Mouse (Mus musculus) cerebellum, adult 9-10 months (tissue): ENCODE measurements around the gene Bri3bp.
A peak's percentile ranks its signal among the peaks of the same experiment; 100 is the strongest.

Experiments used
- DNase-seq: peaks from one replicate; pipeline ENCODE4 v3.0.0; 2022

Bri3bp gene

DNA sequence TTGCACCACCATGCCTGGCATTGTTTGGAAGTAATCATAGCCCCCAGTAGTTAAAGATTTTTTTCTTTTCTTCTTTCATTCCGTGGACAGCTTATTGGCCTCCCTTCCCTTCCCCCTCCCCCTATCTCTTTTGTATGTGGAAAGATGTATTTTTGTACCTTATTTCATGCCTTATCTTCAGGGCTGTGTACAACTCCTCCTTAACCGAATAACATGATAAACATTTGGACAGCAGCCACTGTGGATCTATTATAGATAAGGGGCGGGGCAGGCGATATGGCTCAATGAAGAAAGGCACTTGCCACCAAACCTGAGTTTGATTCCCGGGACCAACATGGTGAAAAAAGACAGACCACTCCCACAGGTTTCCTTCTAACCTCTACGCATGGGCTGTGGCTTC lies 16.2 kb downstream of the Bri3bp start:
- DNase-seq = no peak

GRCm38 (mm10) chr5:125460574-125460973 lies 19.2 kb downstream of the Bri3bp start:
- DNase-seq = no peak

DNA sequence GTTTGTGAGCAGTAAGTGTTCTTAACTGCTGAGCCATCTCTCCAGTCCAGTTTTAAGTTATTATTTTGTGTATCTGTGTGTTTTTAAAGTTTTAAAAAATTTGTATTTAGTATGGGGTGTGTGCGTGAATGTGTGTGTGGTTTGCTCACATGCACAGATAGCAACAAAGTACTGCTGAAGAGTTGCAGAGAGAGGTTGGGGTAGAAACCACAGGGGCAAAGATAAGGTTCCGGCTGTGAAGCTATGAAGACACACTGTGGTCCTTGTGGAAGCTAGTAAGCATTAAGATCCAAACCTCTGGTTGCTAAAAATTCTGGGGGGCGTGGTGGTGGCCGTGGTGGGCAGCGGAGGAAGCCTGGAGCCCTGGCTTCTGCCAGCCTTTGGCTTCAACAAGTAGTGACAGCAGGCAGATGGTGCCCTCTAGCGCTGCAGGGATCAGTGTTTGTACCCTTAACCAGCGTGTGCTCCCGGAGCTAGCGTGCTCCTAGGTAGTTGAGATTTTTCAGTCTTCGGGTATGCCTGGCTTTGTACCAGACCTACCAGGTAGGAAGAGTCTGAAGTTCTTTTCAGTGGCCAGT lies 20.6 kb downstream of the Bri3bp start:
- no peak for DNase-seq

- DNase-seq = no peak
These were observed 23.8 kb downstream of the Bri3bp start for GRCm38 (mm10) chr5:125465192-125465591.

DNA sequence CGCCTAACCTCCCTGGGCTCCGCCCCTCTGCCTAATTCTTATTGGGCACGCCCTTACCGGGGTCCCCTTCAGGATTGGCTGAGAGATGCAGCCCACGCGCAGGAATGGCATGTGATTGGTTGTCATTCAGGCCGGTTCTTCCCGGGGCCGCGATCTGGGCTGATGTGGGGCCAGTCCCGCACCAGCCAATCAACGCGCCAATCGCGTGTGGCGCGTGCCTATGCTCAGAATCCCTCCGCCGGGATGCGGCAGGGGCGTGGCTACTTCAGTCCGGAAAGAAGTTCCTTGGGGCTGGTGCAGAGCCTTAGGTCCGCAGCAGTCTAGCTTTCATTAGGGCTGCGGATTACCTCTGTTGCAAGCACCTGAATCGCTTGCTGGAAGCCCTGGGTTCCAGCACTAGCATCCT lies 24.3 kb downstream of the Bri3bp start:
- DNase-seq = peak; percentile 97

DNA sequence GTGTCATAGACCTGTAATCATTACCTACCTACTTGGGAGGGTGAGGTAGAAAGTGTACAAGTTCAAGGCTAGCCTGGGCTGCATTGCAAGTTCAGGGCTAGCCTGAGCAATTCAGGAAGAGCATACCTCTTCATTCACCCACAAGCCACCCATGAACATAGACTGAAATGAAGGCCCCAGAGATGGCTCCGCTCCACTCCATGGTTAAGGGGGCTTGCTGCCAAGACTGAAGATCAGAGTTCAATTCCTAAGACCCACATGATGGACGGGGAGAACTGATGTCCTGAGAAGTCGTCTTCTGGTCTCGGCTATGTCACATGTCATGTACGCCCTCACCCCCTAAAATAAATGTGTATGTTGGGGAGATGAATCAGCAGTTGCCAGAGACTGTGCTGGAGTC lies 25.1 kb downstream of the Bri3bp start:
- DNase-seq = no peak

DNA sequence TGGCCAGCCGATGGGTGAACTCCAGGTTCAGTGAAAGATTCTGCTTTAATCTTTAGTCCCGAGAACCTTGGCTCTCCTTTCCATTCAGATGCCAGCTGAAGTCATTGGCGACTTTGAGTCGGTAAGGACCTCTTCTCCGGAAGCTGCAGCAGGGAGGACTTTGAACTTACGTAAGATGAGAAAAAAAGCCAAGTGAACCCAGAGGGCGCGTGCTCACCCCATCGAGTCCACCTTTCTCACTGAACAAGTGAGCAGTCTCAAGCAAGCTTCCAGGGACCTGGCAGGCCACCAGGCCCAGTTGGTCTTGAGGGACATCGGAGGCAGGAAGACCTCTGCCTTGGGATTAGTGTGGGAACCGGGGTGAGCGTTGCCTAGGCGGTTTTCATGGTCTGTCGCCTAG lies 25.9 kb downstream of the Bri3bp start:
- DNase-seq = no peak

DNA sequence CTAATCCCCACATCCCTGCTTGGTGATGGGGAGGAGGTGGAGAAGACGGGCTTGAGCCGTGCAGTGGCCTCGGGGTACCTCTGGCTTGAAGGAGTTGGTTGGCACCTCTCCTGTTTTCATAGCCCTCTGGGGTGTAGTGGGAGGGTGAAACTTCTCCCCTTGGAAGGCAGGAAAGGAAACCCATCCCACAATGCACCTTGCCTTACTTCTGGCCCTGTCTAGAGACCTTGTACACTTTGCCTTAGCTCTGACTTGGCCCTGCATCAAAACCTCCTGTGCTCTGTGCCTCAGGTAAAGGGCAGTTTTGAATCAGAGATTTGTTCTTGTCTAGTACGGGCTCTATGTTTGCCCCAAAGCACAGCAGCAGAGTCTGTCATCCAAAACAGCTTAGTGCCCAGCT lies 29.3 kb downstream of the Bri3bp start:
- no peak for DNase-seq

DNA sequence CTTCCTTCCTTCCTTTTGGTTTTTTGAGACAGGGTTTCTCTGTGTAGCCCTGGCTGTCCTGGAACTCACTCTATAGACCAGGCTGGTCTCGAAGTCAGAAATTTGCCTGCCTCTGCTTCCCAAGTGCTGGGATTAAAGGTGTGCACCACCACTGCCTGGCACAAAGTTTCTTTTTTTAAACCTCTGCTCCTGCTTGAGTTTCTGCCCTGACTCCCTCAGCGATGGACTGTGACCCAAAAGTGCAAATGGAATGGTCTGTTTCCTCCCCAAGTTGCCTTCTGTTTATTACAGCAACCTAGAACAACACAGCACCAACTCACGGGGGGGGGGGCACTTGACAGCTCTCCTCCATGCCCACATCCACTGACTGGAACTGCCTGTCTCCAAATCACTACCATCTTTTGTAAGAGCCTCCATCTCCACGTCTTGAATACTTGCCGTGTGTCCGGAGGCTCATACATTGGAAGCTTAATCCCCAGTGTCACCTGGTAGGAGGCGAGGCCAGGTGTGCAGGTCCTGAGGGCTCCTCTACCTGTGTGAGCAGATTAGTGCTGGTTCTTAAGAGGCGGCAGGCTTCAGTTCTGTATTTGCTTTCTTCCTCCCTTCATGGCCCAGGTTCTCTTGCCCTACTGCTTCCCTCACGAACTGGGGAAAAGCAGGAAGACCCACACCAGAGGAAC lies 31.6 kb downstream of the Bri3bp start:
- DNase-seq = no peak

DNA sequence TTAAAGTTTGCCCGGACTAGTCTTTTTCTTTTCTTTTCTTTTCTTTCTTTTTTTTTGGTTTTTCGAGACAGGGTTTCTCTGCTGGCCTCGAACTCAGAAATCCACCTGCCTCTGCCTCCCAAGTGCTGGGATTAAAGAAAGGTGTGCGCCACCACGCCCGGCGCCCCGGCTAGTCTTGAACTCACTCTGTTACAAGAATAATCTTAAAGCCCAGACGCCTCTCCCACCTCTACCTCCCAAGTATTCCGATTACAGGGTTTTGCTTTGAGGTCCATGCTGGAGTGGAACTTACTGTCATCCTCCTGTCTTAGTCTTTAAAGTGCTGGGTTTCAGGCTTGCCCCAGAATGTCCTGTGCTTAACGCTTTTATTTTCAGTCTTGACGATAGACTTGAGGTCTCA lies 33.7 kb downstream of the Bri3bp start:
- DNase-seq = no peak

DNA sequence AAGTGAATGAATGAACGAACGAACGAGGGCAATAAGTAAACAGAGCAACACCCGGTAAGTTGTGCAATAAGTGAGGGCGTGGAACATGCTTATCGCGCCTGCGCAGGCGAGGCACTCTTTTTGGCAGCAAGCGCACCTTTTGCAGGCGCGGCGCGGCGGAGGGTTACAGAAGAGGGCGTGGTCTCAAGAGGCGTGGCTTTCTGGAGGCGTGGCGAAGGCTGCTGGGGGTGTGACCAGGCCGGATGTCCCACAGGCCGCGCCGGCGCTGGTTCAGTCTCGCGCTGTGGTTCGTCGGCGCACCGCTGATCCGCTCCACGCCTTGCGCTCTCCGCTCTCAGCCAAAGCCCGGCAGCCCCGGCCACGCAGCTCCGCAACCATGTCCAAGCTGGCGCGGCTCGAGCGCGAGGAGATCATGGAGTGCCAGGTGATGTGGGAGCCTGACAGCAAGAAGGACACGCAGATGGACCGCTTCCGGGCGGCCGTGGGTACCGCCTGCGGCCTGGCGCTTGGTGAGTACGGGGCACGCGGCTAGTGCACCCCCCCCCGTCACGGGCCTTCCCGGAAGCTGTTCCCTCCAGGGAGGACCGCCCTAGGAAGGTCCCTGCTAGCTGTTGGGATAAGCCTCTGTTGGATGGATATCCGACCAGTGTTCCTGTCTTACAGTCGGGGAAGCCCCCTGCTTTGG lies 34.4 kb downstream of the Bri3bp start, which contains the start of gene Aacs:
TSS of gene Aacs (plus strand) at position 214 of the 685 bp plus-strand sequence.
- peak; percentile 98 for DNase-seq

DNA sequence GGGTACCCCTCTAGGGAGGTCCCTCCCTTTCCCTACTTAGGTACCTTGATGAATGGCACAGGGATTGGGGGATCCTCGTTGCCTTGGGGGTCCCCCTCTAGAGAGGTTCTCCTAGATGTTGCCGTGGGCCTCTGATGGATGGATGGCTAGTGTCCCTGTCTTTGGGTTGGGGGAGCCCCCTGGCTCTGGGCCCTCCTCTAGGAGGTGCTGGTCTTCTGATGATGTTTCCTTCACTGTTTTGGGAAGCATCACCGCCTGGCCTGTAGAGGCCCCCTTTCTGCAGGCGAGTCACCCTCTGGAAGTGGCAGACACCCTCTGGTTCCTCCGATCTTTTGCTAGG lies 34.9 kb downstream of the Bri3bp start:
- no peak for DNase-seq

GRCm38 (mm10) chr5:125476799-125477198 lies 35.4 kb downstream of the Bri3bp start:
- peak; percentile 75 for DNase-seq

GRCm38 (mm10) chr5:125477533-125477932 lies 36.2 kb downstream of the Bri3bp start:
- no peak for DNase-seq

- DNase-seq = no peak
These were observed 36.7 kb downstream of the Bri3bp start for GRCm38 (mm10) chr5:125478037-125478436.

GRCm38 (mm10) chr5:125479376-125479775 lies 38.0 kb downstream of the Bri3bp start:
- DNase-seq = no peak

- no peak for DNase-seq
These were observed 39.3 kb downstream of the Bri3bp start for GRCm38 (mm10) chr5:125480434-125481231.

DNA sequence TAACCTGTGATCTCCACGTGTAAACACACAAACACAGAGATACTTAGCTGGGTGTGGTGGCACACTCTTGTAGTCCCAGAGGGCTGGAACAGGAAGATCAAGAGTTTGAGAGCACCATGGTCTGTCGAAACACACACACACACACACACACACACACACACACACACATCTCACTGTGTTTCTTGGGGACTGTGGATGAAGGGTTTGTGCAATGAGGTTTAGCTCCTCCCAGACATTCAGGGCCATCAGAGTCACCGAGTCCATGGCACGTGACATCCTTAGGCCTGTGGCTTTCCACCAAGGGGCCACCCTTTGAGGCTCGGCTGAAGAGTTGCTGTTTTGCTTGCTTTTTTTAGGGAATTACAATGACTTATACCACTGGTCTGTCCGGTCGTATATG lies 41.1 kb downstream of the Bri3bp start:
- DNase-seq = no peak

DNA sequence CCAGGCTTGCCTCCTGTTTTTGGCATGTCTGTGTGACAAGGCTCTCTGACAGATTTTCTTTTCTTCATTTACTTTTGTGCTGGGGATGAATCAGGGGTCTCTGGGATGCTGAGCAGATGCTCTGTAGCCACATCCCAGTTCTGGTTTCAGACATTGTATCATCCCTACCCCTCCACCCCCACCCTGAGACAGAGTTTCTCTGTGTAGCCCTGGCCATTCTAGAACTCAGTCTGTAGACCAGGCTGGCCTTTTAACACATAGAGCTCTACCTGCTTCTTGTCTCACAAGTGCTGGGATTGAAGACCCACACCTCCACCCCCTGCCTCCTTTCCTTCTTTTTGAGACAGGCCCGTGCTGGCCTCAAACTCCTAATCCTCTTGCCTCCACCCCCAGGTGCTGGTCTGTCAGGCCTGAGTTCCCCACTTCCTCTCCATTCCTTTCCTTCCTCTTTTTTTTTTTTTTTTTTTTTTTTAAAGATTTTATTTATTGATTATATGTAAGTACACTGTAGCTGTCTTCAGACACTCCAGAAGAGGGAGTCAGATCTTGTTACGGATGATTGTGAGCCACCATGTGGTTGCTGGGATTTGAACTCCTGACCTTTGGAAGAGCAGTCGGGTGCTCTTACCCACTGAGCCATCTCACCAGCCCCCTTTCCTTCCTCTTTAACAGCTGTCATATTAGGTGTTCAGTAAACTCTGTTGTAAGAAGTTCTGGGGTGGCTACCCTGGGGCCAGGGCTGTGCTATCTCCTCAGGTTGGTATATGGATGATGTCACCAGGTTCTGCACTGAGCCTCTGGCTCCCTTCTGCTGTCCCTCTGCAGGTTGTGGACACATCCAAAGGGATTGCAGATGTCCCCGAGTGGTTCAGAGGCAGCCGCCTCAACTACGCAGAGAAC lies 42.6 kb downstream of the Bri3bp start:
- no peak for DNase-seq

GRCm38 (mm10) chr5:125485031-125485778 lies 43.8 kb downstream of the Bri3bp start:
- DNase-seq = no peak

- no peak for DNase-seq
These were observed 44.7 kb downstream of the Bri3bp start for GRCm38 (mm10) chr5:125486088-125486487.
